In genomic region chr15:84597021-84597420, GRCm38 (mm10) we compare ENCODE assay signal across 16 mouse cellular contexts. TPM values are rescaled to one million over a fixed set of nuclear protein-coding genes. Genes with fewer than 3 reads are reported as not detected.
DNase-seq lines count a peak whose midpoint lies in the region; ATAC-seq and TF ChIP-seq lines count a peak whose summit lies in the region.
"Had no signal": no experiment of that assay in that cellular context is flagged by ENCODE, and none has a peak within 500 bp of the region (broad histone marks: within the 10 kb centered on the region; RNA-seq: fewer than 3 reads in every experiment).

No protein-coding gene starts in this region.

- no peaks in the 10 kb centered on the region for H3K36me3 ChIP-seq in intestine, postnatal 0 days (ENCODE audit: control insufficient read depth, insufficient read depth)
- H3K36me3 ChIP-seq in intestine, embryonic 16.5 days (ENCODE audit: control insufficient read depth, insufficient read depth, low read length), result no peaks in the 10 kb centered on the region
- H3K36me3 ChIP-seq: limb, embryonic 12.5 days; liver, embryonic 15.5 days had no signal

- no peaks in the 10 kb centered on the region for H3K27me3 ChIP-seq in intestine, postnatal 0 days (replicated peaks; ENCODE audit: control insufficient read depth, insufficient read depth, low read length)
- no peaks in the 10 kb centered on the region for H3K27me3 ChIP-seq in intestine, embryonic 16.5 days (replicated peaks; ENCODE audit: control insufficient read depth, insufficient read depth, low read length)
- H3K27me3 ChIP-seq: liver, embryonic 15.5 days had no signal

- peak; percentile 53 for TF ChIP-seq CTCF in intestine, postnatal 0 days (IDR thresholded peaks at IDR 0.05; ENCODE audit: low read depth)
- no peak for TF ChIP-seq CTCF in lung, adult 2 months (IDR thresholded peaks at IDR 0.05; ENCODE audit: insufficient read depth, low read length)

- H3K9ac ChIP-seq in intestine, postnatal 0 days (ENCODE audit: low read depth, low read length), result no peak overlapping the region
- H3K9ac ChIP-seq in intestine, embryonic 16.5 days (ENCODE audit: low read depth, low read length), result no peak overlapping the region
- H3K9ac ChIP-seq: limb, embryonic 12.5 days; liver, embryonic 15.5 days had no signal

- TF ChIP-seq POLR2A in lung, adult 2 months (IDR thresholded peaks at IDR 0.05; ENCODE audit: borderline replicate concordance, extremely low read depth, low read depth, low read length), result no peak

- H3K4me1 ChIP-seq in intestine, postnatal 0 days (replicated peaks; ENCODE audit: control insufficient read depth, insufficient read depth, low read length), result no peaks in the 10 kb centered on the region
- no peaks in the 10 kb centered on the region for H3K4me1 ChIP-seq in intestine, embryonic 16.5 days (ENCODE audit: control insufficient read depth, insufficient read depth, low read length)
- no peaks in the 10 kb centered on the region for H3K4me1 ChIP-seq in lung, adult 2 months (ENCODE audit: control insufficient read depth, insufficient read depth, low read length)

- H3K9me3 ChIP-seq in intestine, postnatal 0 days (ENCODE audit: control insufficient read depth), result no peaks in the 10 kb centered on the region
- H3K9me3 ChIP-seq in intestine, embryonic 16.5 days (ENCODE audit: control insufficient read depth, low read length), result no peaks in the 10 kb centered on the region
- H3K9me3 ChIP-seq: limb, embryonic 12.5 days; liver, embryonic 15.5 days had no signal

- no peak overlapping the region for H3K4me3 ChIP-seq in intestine, postnatal 0 days (ENCODE audit: low read depth, low read length)
- no peak overlapping the region for H3K4me3 ChIP-seq in intestine, embryonic 16.5 days (ENCODE audit: low read length)
- no peak overlapping the region for H3K4me3 ChIP-seq in lung, adult 2 months (replicated peaks; ENCODE audit: extremely low read depth, low read depth, low read length)
- H3K4me3 ChIP-seq: limb, embryonic 12.5 days; liver, embryonic 15.5 days had no signal

- no peak overlapping the region for H3K27ac ChIP-seq in intestine, postnatal 0 days (ENCODE audit: low read depth, low read length)
- H3K27ac ChIP-seq in intestine, embryonic 16.5 days (ENCODE audit: low read length), result no peak overlapping the region
- H3K27ac ChIP-seq: limb, embryonic 12.5 days; liver, embryonic 15.5 days had no signal

- DNase-seq in lung, postnatal 10 days, result peak; percentile 20
- no peak for DNase-seq in lung, adult 2 months
- DNase-seq in ES-CJ7 (ENCODE audit: low read depth, low spot score), result peak; percentile 36
- DNase-seq in retina, embryonic 14.5 days (ENCODE audit: low spot score), result peak; percentile 21
- DNase-seq: cerebellum, adult 11-12 months; cerebellum, postnatal 36 days; gastrocnemius, postnatal 10 days; heart, postnatal 36 days; kidney, postnatal 14 days; thymus, adult 2 months had no signal

- no peak for ATAC-seq in intestine, postnatal 0 days
- no peak for ATAC-seq in intestine, embryonic 16.5 days
- ATAC-seq in activated CD4-positive, CD25-positive, alpha-beta regulatory T cell, adult 4 months, result no peak
- ATAC-seq: midbrain, embryonic 16.5 days had no signal

- no peak overlapping the region for H3K4me2 ChIP-seq in intestine, postnatal 0 days (replicated peaks; ENCODE audit: low read depth)
- H3K4me2 ChIP-seq in intestine, embryonic 16.5 days (ENCODE audit: low read depth, low read length), result no peak overlapping the region
- H3K4me2 ChIP-seq: limb, embryonic 12.5 days; liver, embryonic 15.5 days had no signal

RNA-seq across cellular contexts. Expression of gene Rtl6, which starts 39.4 kb away (rescaled TPM):
- polyA plus RNA-seq in intestine, postnatal 0 days (2015; fragmentation: Nextera tagmentation; extraction: Ambion mirVana), result 3.0 and 3.7 TPM in 2 replicates
- polyA plus RNA-seq in intestine, embryonic 16.5 days (2015; fragmentation: Nextera tagmentation; extraction: Ambion mirVana), result 8.1 and 8.2 TPM in 2 replicates
- polyA plus RNA-seq in lung, adult 2 months (2012; rRNA removed), result 6.4 and 6.6 TPM in 2 replicates
- polyA plus RNA-seq in activated CD4-positive, CD25-positive, alpha-beta regulatory T cell, adult 4 months (2017; shearing (Covaris generic)), result 1 to 10 TPM; 1.5 to 1.6 TPM
